Mouse (Mus musculus) midbrain, embryonic 11.5 days (tissue): Measurements from ENCODE around the gene Fsd1. TPM values are rescaled to one million over a fixed set of nuclear protein-coding genes. Genes with fewer than 3 reads are reported as not detected.

ENCODE experiments used
- ATAC-seq: fragments of 200-750 bp; cut with Nextera tagmentation; 2 replicates; pipeline ENCODE4 v1.8.0; 2017; ENCODE audit warnings: moderate TSS enrichment, moderate library complexity; ENCODE audit not compliant: low FRiP score
- DNase-seq: peaks from one replicate; pipeline ENCODE4 v3.0.0; 2015; ENCODE audit warnings: low spot score; ENCODE audit errors: missing footprints
- H3K27ac ChIP-seq: fragments of 300-500 bp; sonication (generic); 2 replicates; pipeline ENCODE4 v1.5.1; 2014; ENCODE audit warnings: low read depth, low read length
- H3K27me3 ChIP-seq: fragments of 300-500 bp; sonication (generic); 2 replicates; pipeline ENCODE4 v1.6.1; 2014; ENCODE audit warnings: mild to moderate bottlenecking, low read length, moderate library complexity, mixed read lengths; ENCODE audit not compliant: control insufficient read depth, insufficient read depth
- H3K36me3 ChIP-seq: fragments of 300-500 bp; sonication (generic); 2 replicates; pipeline ENCODE4 v1.6.1; 2014; ENCODE audit warnings: mild to moderate bottlenecking, low read length, moderate library complexity, mixed read lengths; ENCODE audit not compliant: control insufficient read depth, insufficient read depth
- H3K4me1 ChIP-seq: fragments of 300-500 bp; sonication (generic); 2 replicates; pipeline ENCODE4 v1.6.1; 2014; ENCODE audit warnings: low read length; ENCODE audit not compliant: control insufficient read depth, insufficient read depth
- H3K4me2 ChIP-seq: fragments of 300-500 bp; sonication (generic); 2 replicates; pipeline ENCODE4 v1.6.1; 2014; ENCODE audit warnings: mild to moderate bottlenecking, moderate library complexity
- H3K4me3 ChIP-seq: fragments of 300-500 bp; sonication (generic); 2 replicates; pipeline ENCODE4 v1.5.1; 2014; ENCODE audit warnings: low read depth, low read length
- H3K9ac ChIP-seq: fragments of 300-500 bp; sonication (generic); 2 replicates; pipeline ENCODE4 v1.6.1; 2014; ENCODE audit warnings: low read length
- H3K9me3 ChIP-seq: fragments of 300-500 bp; sonication (generic); 2 replicates; pipeline ENCODE4 v1.6.1; 2016; ENCODE audit warnings: low read length; ENCODE audit not compliant: control insufficient read depth
- WGBS: fragments of 180-500 bp; shearing (Covaris S2); extraction: QIAGEN DNeasy Blood & Tissue Kit; methylation state at CpG from one replicate; pipeline ENCODE4 v1.1.7; 2014; 5-methylcytosine and 5-hydroxymethylcytosine counted together
- polyA plus RNA-seq: library from polyadenylated mRNA; unstranded; fragments of >200 nt; fragmentation: Nextera tagmentation; extraction: Ambion mirVana; gene quantifications from 2 replicates; pipeline ENCODE4 v1.2.1, GENCODE M21; 2014

The Fsd1 gene
- polyA plus RNA-seq, 1 experiment from 2014 or later, result 61.2 TPM

GRCm38 (mm10) chr17:56036176-56036900 lies 50.0 kb downstream of the Fsd1 start, which contains the start of gene Sh3gl1:
Gene Sh3gl1 (minus strand): TSS chr17:56036635.
- peak within 1 kb of the TSS; percentile 77 for H3K27ac ChIP-seq
- ATAC-seq, result peak; percentile 89
- DNase-seq, result peak; percentile 100
- H3K4me1 ChIP-seq, result peaks cover 12% of the 10 kb centered on the region
- peak within 1 kb of the TSS; percentile 90 for H3K9ac ChIP-seq
- peak within 1 kb of the TSS; percentile 66 for H3K4me2 ChIP-seq
- H3K36me3 ChIP-seq, result no peaks in the 10 kb centered on the region; the same call in 1 of the 2 replicates
- no peaks in the 10 kb centered on the region for H3K9me3 ChIP-seq
- H3K27me3 ChIP-seq, result no peaks in the 10 kb centered on the region
- H3K4me3 ChIP-seq, result peak within 1 kb of the TSS; percentile 87
- WGBS, result under 1% methylated on average over 73 of the region's 74 CpGs

- peak overlapping the region; percentile 10; the same call in 1 of the 2 replicates for H3K9ac ChIP-seq
- H3K36me3 ChIP-seq, result no peaks in the 10 kb centered on the region; the same call in 1 of the 2 replicates
- H3K27me3 ChIP-seq, result no peaks in the 10 kb centered on the region
- 40% methylated on average over 13 of the region's 13 CpGs for WGBS
- peaks cover 17% of the 10 kb centered on the region for H3K4me1 ChIP-seq
- ATAC-seq, result peak; percentile 20
- H3K9me3 ChIP-seq, result no peaks in the 10 kb centered on the region
- peak overlapping the region; percentile 26; the same call in 1 of the 2 replicates for H3K4me2 ChIP-seq
- no peak overlapping the region for H3K27ac ChIP-seq
- peak overlapping the region; percentile 2; the same call in 1 of the 2 replicates for H3K4me3 ChIP-seq
- DNase-seq, result no peak
Measured at GRCm38 (mm10) chr17:56036901-56037287, 50.6 kb downstream of the Fsd1 start.

- Histone ChIP-seq H3K4me3 (no peak overlapping the region), H3K36me3 (no peaks in the 10 kb centered on the region; the same call in 1 of the 2 replicates), H3K9ac (no peak overlapping the region), H3K9me3 (no peaks in the 10 kb centered on the region), H3K27me3 (no peaks in the 10 kb centered on the region), H3K4me2 (no peak overlapping the region), H3K27ac (no peak overlapping the region), H3K4me1 (peaks cover 20% of the 10 kb centered on the region)
- no peak for ATAC-seq
- WGBS, result 91% methylated on average over 8 of the region's 8 CpGs
- DNase-seq, result peak; percentile 64
Measured at GRCm38 (mm10) chr17:56038583-56039261, 52.4 kb downstream of the Fsd1 start.

GRCm38 (mm10) chr17:56039345-56039744 lies 53.0 kb downstream of the Fsd1 start:
- H3K36me3 ChIP-seq, result peaks cover 4% of the 10 kb centered on the region; the same call in 1 of the 2 replicates
- peaks cover 20% of the 10 kb centered on the region for H3K4me1 ChIP-seq
- no peak overlapping the region for H3K27ac ChIP-seq
- 85% methylated on average over 4 of the region's 4 CpGs for WGBS
- ATAC-seq (no peak), DNase-seq (peak; percentile 65)
- no peak overlapping the region for H3K9ac ChIP-seq
- H3K4me3 ChIP-seq, result no peak overlapping the region
- H3K27me3 ChIP-seq, result no peaks in the 10 kb centered on the region
- H3K4me2 ChIP-seq, result no peak overlapping the region
- no peaks in the 10 kb centered on the region for H3K9me3 ChIP-seq

- peak within 1 kb of the TSS; percentile 38; the same call in 1 of the 2 replicates for H3K27ac ChIP-seq
- H3K9ac ChIP-seq, result peak within 1 kb of the TSS; percentile 81
- peak; percentile 99 for DNase-seq
- H3K9me3 ChIP-seq, result no peaks in the 10 kb centered on the region
- WGBS, result under 1% methylated on average over 68 of the region's 68 CpGs
- peak within 1 kb of the TSS; percentile 80 for H3K4me3 ChIP-seq
- ATAC-seq, result peak; percentile 84
- H3K36me3 ChIP-seq, result peaks cover 8% of the 10 kb centered on the region
- no peaks in the 10 kb centered on the region for H3K27me3 ChIP-seq
- peak within 1 kb of the TSS; percentile 79 for H3K4me2 ChIP-seq
- peaks cover 16% of the 10 kb centered on the region for H3K4me1 ChIP-seq
Measured at GRCm38 (mm10) chr17:56040030-56040856, 53.9 kb downstream of the Fsd1 start, which contains the start of gene Chaf1a. Gene Chaf1a (plus strand): TSS chr17:56040439.

GRCm38 (mm10) chr17:56040857-56041163 lies 54.5 kb downstream of the Fsd1 start:
- Histone ChIP-seq H3K36me3 (peaks cover 10% of the 10 kb centered on the region), H3K9me3 (no peaks in the 10 kb centered on the region), H3K27me3 (no peaks in the 10 kb centered on the region), H3K9ac (peak overlapping the region; percentile 81), H3K27ac (peak overlapping the region; percentile 38; the same call in 1 of the 2 replicates), H3K4me2 (peak overlapping the region; percentile 79), H3K4me3 (peak overlapping the region; percentile 80), H3K4me1 (peaks cover 11% of the 10 kb centered on the region)
- 3% methylated on average over 12 of the region's 12 CpGs for WGBS
- no peak for DNase-seq
- no peak for ATAC-seq

Other genes with a start within 250 kb of the Fsd1 start
- 0.11 TPM in 1 of 2 replicates, not detected in the other for gene Adgre4, start 236.5 kb upstream of the Fsd1 start, polyA plus RNA-seq
- gene Zfp119a, start 107.6 kb upstream of the Fsd1 start, polyA plus RNA-seq, result 9.2 TPM in 2 replicates
- 12.9 and 14.0 TPM in 2 replicates for gene Zfp959, start 94.4 kb upstream of the Fsd1 start, polyA plus RNA-seq
- gene Zfp119b, start 37.0 kb upstream of the Fsd1 start, polyA plus RNA-seq, result 6.3 and 6.7 TPM in 2 replicates
- 2.1 and 2.7 TPM in 2 replicates for gene Ebi3, start 33.9 kb upstream of the Fsd1 start, polyA plus RNA-seq
- gene Yju2, start 27.4 kb upstream of the Fsd1 start, polyA plus RNA-seq, result 21.3 and 24.4 TPM in 2 replicates
- 81.9 and 89.1 TPM in 2 replicates for gene Shd, start 16.0 kb upstream of the Fsd1 start, polyA plus RNA-seq
- gene Stap2, start 19.1 kb downstream of the Fsd1 start, polyA plus RNA-seq, result 3.6 and 4.5 TPM in 2 replicates
- 146 and 158 TPM in 2 replicates for gene Mpnd, start 19.2 kb downstream of the Fsd1 start, polyA plus RNA-seq
- 106 and 118 TPM in 2 replicates for gene Sh3gl1, start 50.1 kb downstream of the Fsd1 start, polyA plus RNA-seq
- gene Chaf1a, start 53.9 kb downstream of the Fsd1 start, polyA plus RNA-seq, result 20.7 and 24.7 TPM in 2 replicates
- 43.2 and 48.4 TPM in 2 replicates for gene Ubxn6, start 88.5 kb downstream of the Fsd1 start, polyA plus RNA-seq
- 104 and 121 TPM in 2 replicates for gene Hdgfl2, start 93.1 kb downstream of the Fsd1 start, polyA plus RNA-seq
- 0.05 and 0.07 TPM in 2 replicates for gene Plin4, start 123.3 kb downstream of the Fsd1 start, polyA plus RNA-seq
- 0.07 TPM in 1 of 2 replicates, not detected in the other for gene Plin5, start 131.1 kb downstream of the Fsd1 start, polyA plus RNA-seq
- 0.15 TPM in 1 of 2 replicates, not detected in the other for gene Lrg1, start 135.5 kb downstream of the Fsd1 start, polyA plus RNA-seq
- 1.9 TPM in 2 replicates for gene Sema6b, start 153.8 kb downstream of the Fsd1 start, polyA plus RNA-seq
- 5.8 and 7.7 TPM in 2 replicates for gene Tnfaip8l1, start 176.0 kb downstream of the Fsd1 start, polyA plus RNA-seq
- gene Mydgf, start 197.4 kb downstream of the Fsd1 start, polyA plus RNA-seq, result 52.3 and 57.7 TPM in 2 replicates
- gene Dpp9, start 232.4 kb downstream of the Fsd1 start, polyA plus RNA-seq, result 29.5 and 33.8 TPM in 2 replicates